Mouse (Mus musculus): ENCODE measurements around the gene Bcl6b.
A peak's percentile ranks its signal among the peaks of the same experiment; 100 is the strongest.

Bcl6b gene

DNA sequence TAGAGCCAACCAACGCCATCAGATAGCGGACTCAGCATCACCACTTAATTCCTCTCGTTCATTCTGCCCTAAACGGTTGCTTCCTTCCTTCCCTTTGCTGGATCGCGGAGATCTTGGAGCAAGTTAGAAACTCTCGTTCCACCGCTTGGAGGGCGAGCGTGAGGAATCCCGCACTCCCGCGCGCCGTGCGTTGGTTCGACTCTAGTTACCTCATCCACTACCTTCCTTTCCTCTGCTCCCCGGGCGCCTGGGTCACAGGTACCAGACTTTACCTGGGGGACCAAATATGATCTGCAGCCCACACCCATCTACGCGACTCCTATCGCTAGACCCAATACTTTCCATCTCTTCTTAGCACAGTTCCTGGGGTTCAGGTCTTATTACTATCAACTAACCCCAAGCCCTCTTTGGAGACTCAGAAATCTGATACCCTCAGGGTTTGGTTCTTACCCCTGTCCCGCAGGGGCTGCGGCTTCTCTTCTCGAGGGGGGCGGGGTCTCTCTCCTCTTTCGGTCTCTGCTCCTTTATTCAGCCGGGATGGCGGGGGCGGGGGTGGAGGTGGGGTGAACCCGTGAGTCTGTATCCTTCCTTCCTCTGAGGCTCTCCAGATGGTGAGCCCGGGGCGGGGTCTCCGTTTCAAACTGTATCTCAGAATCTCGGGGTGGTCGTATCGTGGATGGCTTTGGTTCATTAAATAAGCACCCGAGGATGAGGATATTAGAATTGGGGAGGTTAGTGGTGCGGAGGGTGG, at the start of gene Bcl6b:
Gene Bcl6b, minus strand, starts transcription at position 539 of the 751 bp plus-strand sequence.
- peak in 1 of 2 experiments; percentile 75 for DNase-seq (ENCODE audit: low spot score in 2 of 2)

DNA sequence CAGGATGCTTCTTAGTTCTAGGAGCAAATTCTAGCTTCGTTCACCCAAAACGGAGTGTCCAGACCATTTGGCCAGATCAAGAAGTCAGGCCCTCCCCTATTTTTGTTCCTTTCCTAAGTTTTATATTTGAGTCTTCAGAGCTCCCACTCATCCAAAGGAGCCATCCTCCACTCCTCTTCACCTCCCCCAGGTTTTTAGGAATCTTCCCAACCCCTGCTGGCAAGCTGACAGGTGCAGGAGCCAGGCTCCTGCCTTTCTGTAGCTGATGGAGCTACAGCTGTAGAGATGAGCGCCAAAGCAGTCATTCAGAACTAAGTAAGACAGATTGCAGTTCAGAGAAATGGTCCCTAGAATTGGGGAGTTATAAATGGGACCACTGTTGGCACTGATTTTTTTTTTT, 49.4 kb upstream of the Bcl6b start:
- DNase-seq (ENCODE audit: low spot score in 2 of 2), result no peak

DNA sequence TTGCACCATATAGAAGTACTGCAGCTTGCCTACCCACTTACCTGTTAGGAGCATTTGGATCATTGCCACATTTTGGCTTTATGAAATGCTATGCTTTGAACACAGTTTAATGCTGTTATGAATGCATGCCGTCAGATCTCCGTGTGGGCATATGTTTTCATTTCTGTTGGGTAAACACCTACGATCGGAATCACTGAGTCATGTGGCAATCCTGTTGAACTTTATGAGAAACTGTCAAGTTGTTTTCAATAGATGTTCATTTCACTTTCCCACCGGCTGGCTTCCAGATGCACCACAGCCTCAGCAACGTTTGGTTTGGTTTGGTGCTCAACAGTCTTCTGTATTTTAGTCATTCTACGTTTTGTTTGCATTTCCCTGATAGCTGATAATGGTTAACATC, 42.0 kb upstream of the Bcl6b start:
- DNase-seq (ENCODE audit: low spot score in 2 of 2), result no peak

DNA sequence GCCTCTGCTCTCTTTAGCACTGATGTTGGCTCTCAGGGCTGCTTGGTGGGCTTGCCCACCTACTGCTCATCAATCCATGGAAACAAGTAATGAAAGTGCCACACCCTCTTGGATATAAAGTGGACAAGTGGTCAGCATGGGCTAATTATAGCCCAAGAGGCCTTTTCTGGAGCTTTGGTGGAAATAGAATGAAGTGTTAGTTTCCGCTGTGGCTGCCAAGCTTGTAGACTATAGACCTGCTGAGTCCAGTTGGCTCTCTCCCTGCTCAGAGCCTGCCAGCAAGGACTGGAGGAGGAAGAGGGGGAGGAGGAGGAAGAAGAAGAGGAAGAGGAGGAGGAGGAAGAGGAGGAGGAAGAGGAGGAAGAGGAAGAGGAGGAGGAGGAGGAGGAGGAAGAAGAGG, 36.8 kb upstream of the Bcl6b start:
- peak; percentile 53 to 61 for DNase-seq (ENCODE audit: low spot score in 2 of 2)

DNA sequence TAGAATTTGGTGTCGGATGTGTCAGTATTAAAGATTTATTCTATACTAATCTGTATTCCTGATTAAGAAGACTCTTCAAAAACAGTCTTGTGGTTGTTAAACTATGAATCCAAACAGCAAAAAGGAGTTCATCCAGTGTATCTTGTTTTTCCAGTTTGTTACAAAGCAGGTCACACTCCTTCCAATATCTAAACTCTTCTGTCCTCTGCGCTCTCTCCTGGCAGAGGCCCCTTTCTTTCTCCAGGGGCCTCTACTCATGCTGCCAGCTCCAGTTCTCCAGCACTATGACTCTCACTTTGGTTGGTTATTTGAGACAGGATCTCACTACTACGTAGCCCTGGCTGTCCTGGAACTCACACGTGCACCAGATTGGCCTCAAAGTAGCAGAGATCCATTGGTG, 36.2 kb upstream of the Bcl6b start:
- no peak for DNase-seq (ENCODE audit: low spot score in 2 of 2)

DNA sequence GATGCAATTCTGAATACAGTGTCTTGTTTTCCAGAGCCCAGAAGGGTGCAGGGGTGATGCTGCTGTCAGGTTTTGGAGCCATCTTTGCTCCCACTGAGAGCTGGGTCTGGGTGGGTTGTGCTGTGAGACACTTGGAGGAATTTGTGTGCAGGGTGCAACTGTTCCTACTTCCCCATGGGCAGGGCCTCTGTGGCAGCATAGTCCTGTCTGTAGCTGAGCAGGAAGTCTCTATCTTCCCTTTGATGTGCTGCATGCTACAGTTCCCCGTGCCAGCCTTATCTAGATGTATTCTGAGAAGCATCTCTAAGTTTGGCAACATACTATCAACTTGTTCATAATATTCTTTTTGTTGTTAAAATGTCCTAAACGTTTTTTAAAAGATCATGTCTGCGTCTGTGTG, 35.7 kb upstream of the Bcl6b start:
- no peak for DNase-seq (ENCODE audit: low spot score in 2 of 2)

DNA sequence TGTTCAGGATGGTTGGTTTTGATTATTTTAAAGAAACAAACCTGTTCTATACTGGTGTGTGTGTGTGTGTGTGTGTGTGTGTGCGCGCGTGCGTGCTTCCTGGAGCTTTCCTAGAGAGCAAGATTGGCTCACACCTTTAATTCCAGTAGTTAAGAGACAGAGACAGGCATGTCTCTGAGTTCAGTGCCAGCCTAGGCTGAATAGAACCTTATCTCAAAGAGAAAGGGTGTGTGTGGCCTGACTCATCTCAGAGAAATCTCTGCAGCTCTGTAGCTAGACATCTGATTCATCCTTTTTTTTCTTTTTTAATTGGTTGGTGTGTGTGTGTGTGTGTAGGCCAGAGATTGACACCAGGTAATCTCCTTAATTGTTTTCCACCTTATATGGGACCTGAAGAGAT, 29.4 kb upstream of the Bcl6b start:
- DNase-seq (ENCODE audit: low spot score in 2 of 2), result no peak

DNA sequence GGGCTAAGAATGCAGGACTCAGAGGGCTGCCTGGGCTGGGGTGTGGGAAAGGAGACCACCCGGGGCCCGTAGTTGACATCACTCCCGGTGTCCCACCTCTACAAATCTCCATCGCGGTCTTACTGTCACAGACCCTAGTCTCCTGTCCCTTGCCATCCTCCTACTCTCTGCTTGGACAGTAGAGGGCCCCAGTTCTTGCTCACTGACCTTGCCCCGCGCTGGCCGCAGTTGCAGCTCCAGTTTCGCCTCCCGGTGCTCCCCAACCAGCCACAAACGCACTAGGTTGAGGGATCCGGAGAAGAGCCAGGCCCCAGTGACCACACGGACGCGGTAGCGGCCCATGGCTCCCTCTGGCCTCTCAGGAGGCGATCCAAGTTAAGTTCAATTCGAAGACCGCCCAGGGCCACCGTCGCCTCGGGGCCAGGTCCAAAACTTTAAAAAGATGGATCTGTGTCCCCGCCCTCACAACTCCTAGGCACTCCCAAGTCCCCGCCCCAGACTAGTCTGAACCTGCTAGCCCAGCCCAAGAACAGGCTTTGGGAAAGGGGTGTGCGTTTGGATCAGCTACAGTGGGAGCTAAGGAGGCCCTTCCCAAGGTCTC, 25.4 kb upstream of the Bcl6b start, which contains the start of gene Alox12:
Gene Alox12, minus strand, starts transcription at position 423 of the 601 bp plus-strand sequence.
- peak; percentile 37 to 58 for DNase-seq (ENCODE audit: low spot score in 2 of 2)

DNA sequence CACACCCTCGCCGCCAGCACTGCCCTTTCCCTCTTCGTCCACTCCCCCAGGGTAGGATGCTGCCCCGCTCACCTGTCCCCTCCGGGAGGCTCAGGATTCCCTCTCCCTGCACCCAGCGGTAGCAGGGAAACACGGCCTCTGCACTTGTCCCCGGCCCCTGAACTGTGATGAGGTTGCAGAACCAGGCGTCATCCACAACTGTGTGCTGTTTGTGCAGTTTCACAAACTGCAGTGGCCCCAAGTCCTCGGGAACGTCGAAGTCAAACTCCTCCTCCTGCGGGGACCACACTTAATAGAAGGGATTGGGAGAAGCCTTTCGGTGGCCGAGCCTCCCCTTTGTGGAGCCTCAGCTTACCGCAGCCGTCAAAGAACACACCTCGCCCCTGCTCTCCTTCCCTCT, 24.7 kb upstream of the Bcl6b start:
- no peak for DNase-seq (ENCODE audit: low spot score in 2 of 2)

DNA sequence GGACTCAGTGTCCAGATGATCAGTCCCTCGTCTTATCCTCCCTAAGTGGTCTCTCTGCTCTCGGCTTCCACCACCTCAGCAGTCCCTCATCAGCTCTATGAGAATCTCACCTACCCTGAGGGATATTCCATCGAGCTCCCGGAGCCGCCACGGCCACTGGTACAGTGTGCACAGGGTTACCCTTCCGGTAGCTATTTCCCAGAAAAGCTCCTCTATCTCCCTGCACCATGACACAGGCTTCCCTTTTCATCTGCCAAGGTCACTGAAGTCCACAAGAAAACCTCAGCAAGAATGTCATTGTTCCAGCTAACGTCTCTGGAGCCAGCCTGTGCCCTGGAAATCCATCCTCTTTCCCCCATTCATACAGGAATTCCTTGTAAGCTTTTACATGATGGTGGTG, 22.3 kb upstream of the Bcl6b start:
- DNase-seq (ENCODE audit: low spot score in 2 of 2), result no peak

DNA sequence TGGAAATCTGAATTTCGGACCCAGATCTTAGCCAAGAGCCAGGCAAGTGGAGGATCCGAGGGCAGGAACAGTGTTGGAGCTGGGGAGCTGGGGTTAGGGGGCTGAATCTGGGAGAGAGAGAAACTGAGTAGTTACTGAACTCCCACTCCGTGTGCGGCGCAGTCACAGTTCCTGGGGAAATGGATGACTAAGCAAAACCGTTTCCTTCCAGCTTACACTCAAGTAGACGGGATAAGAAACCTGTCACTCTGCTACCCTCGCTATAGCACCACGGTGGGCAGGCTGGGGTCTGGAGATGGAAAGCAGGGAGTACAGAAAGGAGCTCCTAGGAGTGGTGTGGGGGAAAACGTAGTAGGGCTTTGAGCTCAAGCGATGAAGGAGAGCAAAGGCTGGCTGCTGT, 20.6 kb upstream of the Bcl6b start:
- no peak for DNase-seq (ENCODE audit: low spot score in 2 of 2)

DNA sequence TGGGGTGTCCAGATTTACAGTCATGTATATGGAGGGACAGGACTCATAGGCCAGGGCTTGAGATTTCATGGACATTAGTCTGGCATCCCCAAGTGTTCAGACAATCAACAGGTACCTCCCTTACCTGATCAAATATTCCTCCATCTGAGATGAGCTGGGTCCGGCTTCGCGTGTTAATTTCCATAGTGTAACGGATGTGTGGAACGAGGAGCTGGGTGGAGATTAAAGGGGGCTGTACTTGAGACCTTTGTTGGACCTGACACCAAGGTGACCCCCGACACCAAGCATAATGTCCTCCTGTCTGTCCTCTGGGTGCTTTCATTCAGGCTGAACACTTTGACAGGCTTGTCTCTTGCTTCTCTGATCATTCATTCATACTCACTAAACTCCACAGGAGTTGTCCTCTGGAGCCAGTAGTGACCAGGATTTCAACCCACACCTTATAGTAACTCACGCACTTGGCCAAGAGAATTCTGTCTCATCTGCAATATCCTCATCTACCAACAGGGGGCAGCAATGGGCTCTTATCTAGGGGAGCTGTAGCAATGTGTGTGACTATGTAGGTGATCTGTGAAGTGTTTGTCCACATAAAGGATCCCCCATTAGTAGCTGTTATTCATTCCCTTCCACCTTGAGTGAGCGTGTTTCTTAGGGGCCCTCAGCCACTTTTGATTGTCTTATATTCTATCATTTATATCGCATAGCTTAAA, 17.7 kb upstream of the Bcl6b start:
- peak in 1 of 2 experiments; percentile 27 for DNase-seq (ENCODE audit: low spot score in 2 of 2)

DNA sequence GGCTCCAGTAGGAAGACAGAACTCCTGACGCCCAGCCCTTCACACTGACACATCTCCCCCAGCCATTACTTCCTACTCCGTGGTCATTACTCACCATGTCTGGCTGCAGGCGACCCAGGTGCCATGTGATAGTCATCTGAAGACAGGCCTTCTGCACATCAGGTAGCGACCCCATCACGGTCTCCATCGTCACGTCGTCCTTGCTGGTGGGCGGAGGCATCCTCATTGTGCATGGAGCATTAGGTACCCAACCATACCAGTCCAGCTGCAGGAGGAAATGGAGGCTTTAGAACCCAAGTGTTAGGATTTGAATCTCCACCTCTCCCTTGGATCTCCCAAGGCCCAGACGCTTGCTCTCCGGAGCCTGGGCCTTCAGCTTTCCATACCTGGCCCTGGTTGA, 13.0 kb upstream of the Bcl6b start:
- DNase-seq (ENCODE audit: low spot score in 2 of 2), result no peak

DNA sequence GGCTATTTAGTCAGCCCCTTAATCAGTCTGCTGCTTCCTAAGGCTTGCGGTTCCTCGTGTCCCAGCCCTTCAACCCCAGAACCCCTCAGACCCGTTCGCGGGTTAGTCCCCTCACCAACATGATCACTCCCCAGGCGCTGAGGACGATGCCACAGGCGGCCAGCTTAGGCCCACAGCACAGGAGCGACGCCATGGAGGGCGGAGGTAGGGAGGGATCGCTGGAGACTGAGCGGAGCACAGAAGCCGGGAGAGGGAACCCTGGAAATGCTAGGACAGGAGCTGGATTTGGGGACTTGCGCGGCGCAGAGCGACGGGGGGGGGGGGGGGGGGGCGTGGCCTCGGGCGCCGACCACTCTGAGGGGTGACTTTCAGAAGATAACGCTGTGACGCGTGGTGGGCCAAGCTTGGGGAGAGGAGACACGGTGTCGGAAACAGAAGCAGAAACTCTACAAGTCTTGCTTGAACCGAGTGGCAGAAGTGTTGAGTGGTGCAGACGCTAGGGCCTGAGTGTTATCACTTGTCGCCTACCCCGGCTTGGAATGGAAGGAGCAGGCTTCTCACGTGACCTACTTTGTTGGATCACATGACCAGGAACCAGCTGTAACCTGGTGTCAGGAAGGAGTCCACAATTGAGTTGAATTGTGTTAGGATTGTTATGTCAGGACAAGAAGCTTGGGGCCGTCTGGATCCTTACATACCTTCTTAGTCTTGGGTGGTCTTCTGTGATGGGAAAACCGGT, 10.1 kb upstream of the Bcl6b start, which contains the start of the genes Gm21988 and Rnasek:
Gene Gm21988, minus strand, starts transcription at position 290 of the 739 bp plus-strand sequence.
Gene Rnasek, minus strand, starts transcription at position 302 of the 739 bp plus-strand sequence.
- DNase-seq (ENCODE audit: low spot score in 2 of 2), result peak; percentile 83 to 90

DNA sequence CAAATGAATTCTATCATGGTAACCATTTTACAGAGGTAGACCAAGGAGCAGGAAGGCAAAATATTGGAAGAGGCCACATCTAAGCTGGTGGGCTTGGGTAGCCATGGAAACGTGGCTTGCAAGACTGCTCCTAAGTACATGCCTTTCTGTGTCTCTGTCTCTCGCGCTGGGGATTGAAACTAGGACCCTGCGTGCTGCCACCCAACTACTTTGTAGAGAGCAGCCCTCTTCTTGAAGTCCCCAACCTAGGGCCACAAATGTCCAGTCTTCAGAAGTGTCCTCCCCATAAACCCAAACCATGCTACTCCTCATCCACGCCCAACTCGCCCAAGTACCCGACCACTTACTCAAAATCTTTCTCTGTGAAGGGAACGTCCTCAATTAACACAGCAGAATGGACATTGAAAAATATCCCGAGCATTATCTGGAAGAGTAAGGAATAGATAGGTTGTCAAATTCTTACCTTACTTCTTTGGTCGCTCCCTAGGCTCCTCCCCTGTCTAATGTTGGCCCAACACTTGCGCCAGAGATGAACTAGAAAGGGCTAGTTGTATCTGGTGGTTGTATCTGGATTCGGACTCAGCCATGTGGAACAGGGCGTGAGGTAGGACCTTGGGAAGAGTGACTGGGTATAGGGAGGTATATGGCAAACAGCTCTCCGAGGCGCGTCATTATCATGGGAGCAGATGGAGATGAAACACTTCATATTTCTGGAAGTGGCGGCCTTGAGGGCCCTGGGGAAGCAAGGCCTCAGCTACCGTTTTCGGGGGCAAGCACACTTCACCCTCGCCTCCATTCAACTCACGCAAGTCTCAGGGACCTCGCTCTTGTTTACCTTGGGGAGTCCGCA, 9.2 kb upstream of the Bcl6b start:
- no peak for DNase-seq (ENCODE audit: low spot score in 2 of 2)

DNA sequence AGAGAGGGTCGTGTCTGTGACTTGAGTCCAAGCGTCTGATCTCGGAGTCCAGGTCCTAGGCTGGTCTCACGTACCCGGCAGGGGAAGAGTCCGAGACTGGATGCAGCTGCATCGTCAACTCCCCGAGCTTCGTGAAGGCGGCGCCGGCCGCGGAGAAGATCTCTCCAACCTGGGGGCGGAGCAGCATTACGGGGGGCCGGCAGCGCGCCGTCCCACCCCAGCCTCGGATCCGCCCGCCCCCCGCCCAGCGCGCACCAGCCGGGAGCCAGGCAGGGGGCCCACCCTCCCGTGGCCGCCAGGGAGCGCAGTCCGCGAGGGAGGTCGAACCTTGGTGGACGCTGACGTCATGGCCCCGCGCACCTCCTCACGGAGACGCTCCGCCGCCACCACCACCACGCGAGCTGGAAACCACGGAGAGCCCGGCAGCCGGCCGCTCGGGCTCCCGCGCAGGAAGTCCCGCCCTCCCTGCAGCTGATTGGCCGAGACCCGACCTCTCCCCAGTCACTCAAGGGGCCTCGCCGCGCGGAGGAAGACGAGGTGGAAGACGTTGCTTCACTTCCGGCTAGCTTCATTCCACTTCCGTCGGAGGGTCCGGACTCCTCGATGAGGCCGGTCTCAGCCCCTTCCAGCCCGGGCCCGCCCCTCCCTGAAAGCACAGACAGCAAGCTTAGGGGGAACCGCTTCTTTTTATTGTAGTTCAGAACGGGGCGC, 8.0 kb upstream of the Bcl6b start, which contains the start of gene 0610010K14Rik:
Gene 0610010K14Rik, minus strand, starts transcription at position 458 of the 711 bp plus-strand sequence.
- DNase-seq (ENCODE audit: low spot score in 2 of 2), result peak; percentile 98

DNA sequence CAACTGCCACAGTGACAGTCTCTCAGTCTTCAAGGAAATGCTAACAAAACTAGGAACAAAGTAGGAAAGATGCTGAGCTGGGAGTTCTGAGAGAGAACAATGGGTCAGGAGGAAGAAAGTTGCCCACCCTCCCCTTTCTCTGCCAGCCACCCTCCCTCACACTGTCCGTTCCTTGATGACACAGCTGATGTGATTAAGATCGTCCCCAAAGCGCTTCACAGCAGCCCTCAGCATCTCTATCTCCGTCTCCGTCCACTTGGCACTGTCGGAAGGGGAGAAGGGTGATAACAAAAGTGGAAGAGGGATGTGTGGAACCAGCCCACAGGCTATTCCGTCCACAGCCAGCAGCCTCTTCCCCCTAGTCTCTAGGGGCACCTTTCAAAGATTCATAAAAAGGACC, 7.1 kb upstream of the Bcl6b start:
- DNase-seq (ENCODE audit: low spot score in 2 of 2), result peak in 1 of 2 experiments; percentile 48

DNA sequence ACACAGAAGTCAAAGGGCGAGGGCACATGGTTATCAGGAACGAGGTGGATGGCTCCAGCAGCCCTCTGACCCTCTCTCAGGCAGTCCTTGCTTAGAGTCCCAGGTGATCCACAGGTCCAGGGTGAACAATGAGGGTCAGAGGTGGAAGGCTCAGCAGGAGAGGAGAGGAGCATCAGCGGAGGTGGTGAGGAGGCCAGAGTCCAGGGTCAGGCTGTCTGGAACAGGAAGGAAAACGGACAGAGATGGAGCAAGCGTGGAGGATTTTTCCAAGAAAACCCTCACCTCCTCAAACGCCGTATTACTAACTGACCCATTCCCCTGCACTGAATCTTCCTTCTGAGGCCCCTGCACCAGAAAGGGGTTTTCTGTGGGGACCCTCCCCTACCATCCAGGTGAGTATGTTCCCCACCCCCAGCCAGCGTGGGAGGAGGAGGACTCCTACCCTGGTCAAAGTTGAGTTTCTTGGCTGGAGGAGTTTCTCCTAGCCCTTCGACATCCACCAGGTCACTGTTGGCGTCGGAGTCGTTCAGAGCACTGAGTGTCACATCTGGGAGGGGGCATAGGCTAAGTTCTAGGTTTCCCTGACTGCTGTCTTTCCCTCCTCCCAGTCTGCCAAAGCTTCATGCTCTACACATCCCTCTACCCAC, 5.8 kb upstream of the Bcl6b start:
- DNase-seq (ENCODE audit: low spot score in 2 of 2), result no peak

DNA sequence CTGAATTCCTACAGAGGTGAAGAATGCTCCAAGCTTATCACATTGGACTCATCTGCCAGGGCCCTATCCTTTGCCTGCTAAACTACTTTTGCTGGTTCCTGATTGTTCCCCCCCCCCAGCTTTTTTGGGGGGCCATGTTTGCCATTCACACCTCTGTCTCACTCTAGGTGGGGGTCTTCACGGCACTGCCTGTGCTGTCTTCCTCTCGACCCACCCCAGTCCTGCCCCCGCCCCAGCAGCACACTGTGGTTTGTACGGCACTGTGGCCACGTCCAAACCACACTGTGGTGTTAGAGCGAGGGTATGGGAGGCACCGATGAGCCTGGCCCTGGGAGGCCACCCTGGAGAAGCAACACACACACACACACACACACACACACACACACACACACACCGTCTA, 4.9 kb upstream of the Bcl6b start:
- DNase-seq (ENCODE audit: low spot score in 2 of 2), result no peak

DNA sequence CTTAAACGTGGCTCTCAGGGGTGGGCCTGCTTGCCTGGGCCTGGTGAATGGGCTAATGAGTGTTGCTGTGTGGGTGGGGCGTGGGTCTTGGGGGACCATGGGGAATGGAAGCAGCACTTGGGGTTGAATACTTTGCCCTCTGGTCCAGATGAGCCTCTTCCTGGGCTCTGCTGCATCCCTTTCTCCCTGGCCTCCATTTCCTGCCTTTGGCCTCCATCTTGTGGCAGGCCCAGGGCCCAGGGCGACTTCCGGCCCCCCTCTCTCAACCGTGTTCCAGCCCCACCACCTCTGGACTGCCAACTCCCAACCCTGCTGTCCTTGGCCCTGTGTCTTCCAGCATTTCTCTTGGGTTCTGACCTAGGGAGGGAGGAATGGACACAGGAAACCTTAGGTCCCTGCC, 4.4 kb upstream of the Bcl6b start:
- DNase-seq (ENCODE audit: low spot score in 2 of 2), result peak in 1 of 2 experiments; percentile 68
